Mouse (Mus musculus) hindbrain, embryonic 14.5 days (tissue): ENCODE results near the gene Zfp786. TPM values are rescaled to one million over a fixed set of nuclear protein-coding genes. Genes with fewer than 3 reads are reported as not detected.
"Not testable (repeated sequence)": the region's sequence is repeated elsewhere in the genome, so short reads cannot be mapped to it uniquely, and the experiment has no call there.

Experiments
- ATAC-seq: fragments of 200-750 bp; cut with Nextera tagmentation; 2 replicates; pipeline ENCODE4 v1.8.0; 2017; ENCODE audit warnings: moderate number of reproducible peaks, mild to moderate bottlenecking, moderate TSS enrichment, moderate library complexity; ENCODE audit not compliant: low FRiP score
- DNase-seq: peaks from one replicate; pipeline ENCODE4 v3.0.0-alpha.2; 2015; ENCODE audit warnings: low spot score
- H3K27ac ChIP-seq: fragments of 300-500 bp; sonication (generic); 2 replicates; pipeline ENCODE4 v1.5.1; 2014; ENCODE audit warnings: mild to moderate bottlenecking, moderate library complexity
- H3K27me3 ChIP-seq: fragments of 300-500 bp; sonication (generic); 2 replicates; pipeline ENCODE4 v1.6.1; 2014; ENCODE audit warnings: mild to moderate bottlenecking, low read length, mixed read lengths; ENCODE audit not compliant: control insufficient read depth, insufficient read depth
- H3K36me3 ChIP-seq: fragments of 300-500 bp; sonication (generic); replicated peaks from 2 replicates; pipeline ENCODE4 v1.6.1; 2014; ENCODE audit not compliant: control insufficient read depth, insufficient read depth
- H3K4me1 ChIP-seq: fragments of 300-500 bp; sonication (generic); replicated peaks from 2 replicates; pipeline ENCODE4 v1.6.1; 2014; ENCODE audit warnings: antibody characterized with exemption, low read length, mixed read lengths; ENCODE audit not compliant: control insufficient read depth, insufficient read depth
- H3K4me2 ChIP-seq: fragments of 300-500 bp; sonication (generic); replicated peaks from 2 replicates; pipeline ENCODE4 v1.6.1; 2014; ENCODE audit warnings: mild to moderate bottlenecking, moderate library complexity
- H3K4me3 ChIP-seq: fragments of 300-500 bp; sonication (generic); replicated peaks from 2 replicates; pipeline ENCODE4 v1.5.1; 2014; ENCODE audit warnings: mild to moderate bottlenecking, low read length
- H3K9ac ChIP-seq: fragments of 300-500 bp; sonication (generic); 2 replicates; pipeline ENCODE4 v1.6.1; 2014
- H3K9me3 ChIP-seq: fragments of 300-500 bp; sonication (generic); 2 replicates; pipeline ENCODE4 v1.6.1; 2016; ENCODE audit warnings: low read length; ENCODE audit not compliant: control insufficient read depth
- WGBS: fragments of 180-500 bp; shearing (Covaris S2); extraction: QIAGEN DNeasy Blood & Tissue Kit; methylation state at CpG from one replicate; pipeline ENCODE4 v1.1.7; 2014; 5-methylcytosine and 5-hydroxymethylcytosine counted together
- polyA plus RNA-seq: library from polyadenylated mRNA; unstranded; fragments of >200 nt; fragmentation: Nextera tagmentation; extraction: Ambion mirVana; gene quantifications from 2 replicates; pipeline ENCODE4 v1.2.1, GENCODE M21; 2014

Gene Zfp786
- polyA plus RNA-seq = 13.6 and 13.7 TPM in 2 replicates

- Histone ChIP-seq H3K27me3 (no peaks in the 10 kb centered on the region), H3K9me3 (no peaks in the 10 kb centered on the region), H3K36me3 (peaks cover 13% of the 10 kb centered on the region), H3K27ac (peak within 1 kb of the TSS; percentile 94), H3K4me3 (peak within 1 kb of the TSS; percentile 77), H3K4me2 (peak within 1 kb of the TSS; percentile 60), H3K9ac (peak within 1 kb of the TSS; percentile 84), H3K4me1 (peaks cover 9% of the 10 kb centered on the region; the same call in 1 of the 2 replicates)
- DNase-seq (peak; percentile 94), ATAC-seq (peak; percentile 95)
- 2% methylated on average over 59 of the region's 64 CpGs for WGBS
Observed at GRCm38 (mm10) chr6:47830104-47831078, at the start of gene Zfp786. Gene Zfp786, minus strand, starts transcription at chr6:47830867.

DNA sequence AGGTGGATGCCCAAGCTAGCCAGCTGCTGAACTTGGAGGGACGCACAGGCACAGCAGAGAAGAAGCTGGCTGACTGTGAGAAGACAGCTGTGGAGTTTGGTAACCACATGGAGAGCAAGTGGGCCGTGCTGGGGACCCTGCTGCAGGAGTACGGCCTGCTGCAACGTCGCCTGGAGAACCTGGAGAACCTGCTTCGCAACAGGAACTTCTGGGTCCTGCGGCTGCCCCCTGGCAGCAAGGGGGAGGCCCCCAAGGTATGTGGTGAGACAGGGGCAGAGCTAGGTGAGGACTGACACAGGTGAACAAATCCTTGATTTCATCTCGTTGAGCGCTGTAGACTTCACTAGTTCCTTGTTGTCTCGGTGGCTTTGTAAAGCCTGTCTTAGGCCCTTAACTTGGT lies 49.5 kb upstream of the Zfp786 start:
- no peak overlapping the region for H3K27ac ChIP-seq
- no peak overlapping the region for H3K4me3 ChIP-seq
- peaks cover 55% of the 10 kb centered on the region for H3K36me3 ChIP-seq
- no peak overlapping the region for H3K4me2 ChIP-seq
- no peaks in the 10 kb centered on the region for H3K9me3 ChIP-seq
- H3K27me3 ChIP-seq = no peaks in the 10 kb centered on the region
- ATAC-seq (no peak), DNase-seq (no peak)
- WGBS = 97% methylated on average over 10 of the region's 10 CpGs
- H3K9ac ChIP-seq = no peak overlapping the region
- peaks cover 14% of the 10 kb centered on the region for H3K4me1 ChIP-seq

- 79% methylated on average over 4 of the region's 4 CpGs for WGBS
- peaks cover 14% of the 10 kb centered on the region for H3K4me1 ChIP-seq
- ATAC-seq = no peak
- H3K9me3 ChIP-seq = no peaks in the 10 kb centered on the region
- peak overlapping the region; percentile 85 for H3K9ac ChIP-seq
- H3K4me2 ChIP-seq = peak overlapping the region; percentile 87
- peaks cover 45% of the 10 kb centered on the region for H3K36me3 ChIP-seq
- H3K4me3 ChIP-seq = peak overlapping the region; percentile 93
- H3K27ac ChIP-seq = no peak overlapping the region
- no peak for DNase-seq
- H3K27me3 ChIP-seq = no peaks in the 10 kb centered on the region
Observed at GRCm38 (mm10) chr6:47879049-47879716, 48.5 kb upstream of the Zfp786 start.

GRCm38 (mm10) chr6:47878593-47878992 lies 47.9 kb upstream of the Zfp786 start:
- H3K4me2 ChIP-seq = peak overlapping the region; percentile 87
- peak overlapping the region; percentile 94 for H3K27ac ChIP-seq
- H3K27me3 ChIP-seq = no peaks in the 10 kb centered on the region
- peak overlapping the region; percentile 93 for H3K4me3 ChIP-seq
- peak overlapping the region; percentile 85 for H3K9ac ChIP-seq
- DNase-seq (no peak), ATAC-seq (no peak)
- H3K4me1 ChIP-seq = peaks cover 14% of the 10 kb centered on the region
- H3K9me3 ChIP-seq = no peaks in the 10 kb centered on the region
- H3K36me3 ChIP-seq = peaks cover 39% of the 10 kb centered on the region
- WGBS = 45% methylated on average over 3 of the region's 3 CpGs

DNA sequence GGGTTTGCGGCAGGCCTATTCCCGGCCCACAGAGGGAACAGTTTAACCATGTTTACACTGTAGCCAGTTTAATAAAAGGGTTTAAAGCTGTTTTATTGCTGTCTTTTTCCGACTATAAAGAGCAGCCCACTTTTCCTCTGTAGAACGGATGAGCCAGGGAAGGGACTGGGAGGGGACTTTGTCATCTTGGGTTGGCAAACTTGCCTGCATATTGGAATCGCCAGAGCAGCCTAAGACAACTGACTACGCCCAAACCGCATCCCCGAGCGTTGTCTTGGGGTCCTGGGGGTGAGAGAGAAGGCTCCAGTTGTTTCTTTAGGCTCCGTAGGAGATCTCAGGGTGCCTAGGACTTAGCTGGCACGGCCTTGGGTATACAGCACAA lies 47.5 kb upstream of the Zfp786 start:
- Histone ChIP-seq H3K9me3 (no peaks in the 10 kb centered on the region), H3K27me3 (no peaks in the 10 kb centered on the region), H3K4me1 (peaks cover 14% of the 10 kb centered on the region), H3K4me2 (peak overlapping the region; percentile 87), H3K9ac (peak overlapping the region; percentile 85), H3K36me3 (peaks cover 35% of the 10 kb centered on the region), H3K4me3 (peak overlapping the region; percentile 93), H3K27ac (peak overlapping the region; percentile 94)
- DNase-seq = no peak
- no peak for ATAC-seq
- WGBS = under 1% methylated on average over 11 of the region's 11 CpGs

GRCm38 (mm10) chr6:47877461-47878132 lies 46.9 kb upstream of the Zfp786 start:
- Histone ChIP-seq H3K36me3 (peaks cover 29% of the 10 kb centered on the region), H3K9ac (peak overlapping the region; percentile 85), H3K27me3 (no peaks in the 10 kb centered on the region), H3K27ac (peak overlapping the region; percentile 94), H3K9me3 (no peaks in the 10 kb centered on the region), H3K4me2 (peak overlapping the region; percentile 87), H3K4me3 (peak overlapping the region; percentile 93), H3K4me1 (peaks cover 14% of the 10 kb centered on the region)
- DNase-seq (peak; percentile 83), ATAC-seq (peak; percentile 96)
- under 1% methylated on average over 62 of the region's 71 CpGs for WGBS

DNA sequence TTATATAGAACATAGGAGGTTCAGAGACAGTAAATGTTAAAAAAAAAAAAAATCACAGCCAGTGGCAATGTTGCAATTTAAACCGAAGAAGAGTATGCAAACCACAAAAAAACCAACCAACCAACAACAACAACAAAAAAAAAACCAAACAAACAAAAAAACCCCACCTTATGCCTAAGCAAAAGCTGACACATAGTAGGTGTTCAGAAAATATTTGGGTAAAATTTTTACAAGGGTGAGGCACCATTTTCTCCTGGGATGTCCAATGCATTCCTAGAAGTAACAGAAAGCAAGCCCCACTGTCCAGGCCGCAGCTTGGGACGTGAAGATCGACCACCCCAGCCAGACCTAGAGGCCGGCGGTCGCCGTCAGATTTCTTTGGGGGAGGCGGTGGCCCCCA lies 46.4 kb upstream of the Zfp786 start, which contains the start of gene Zfp282:
Gene Zfp282, plus strand, starts transcription at position 147 of the 400 bp plus-strand sequence.
- Histone ChIP-seq H3K4me3 (peak within 1 kb of the TSS; percentile 93), H3K4me1 (peaks cover 14% of the 10 kb centered on the region), H3K4me2 (peak within 1 kb of the TSS; percentile 87), H3K27ac (peak within 1 kb of the TSS; percentile 94), H3K9me3 (no peaks in the 10 kb centered on the region), H3K9ac (peak within 1 kb of the TSS; percentile 85), H3K36me3 (peaks cover 24% of the 10 kb centered on the region), H3K27me3 (no peaks in the 10 kb centered on the region)
- no peak for ATAC-seq
- 7% methylated on average over 9 of the region's 9 CpGs for WGBS
- DNase-seq = no peak

DNA sequence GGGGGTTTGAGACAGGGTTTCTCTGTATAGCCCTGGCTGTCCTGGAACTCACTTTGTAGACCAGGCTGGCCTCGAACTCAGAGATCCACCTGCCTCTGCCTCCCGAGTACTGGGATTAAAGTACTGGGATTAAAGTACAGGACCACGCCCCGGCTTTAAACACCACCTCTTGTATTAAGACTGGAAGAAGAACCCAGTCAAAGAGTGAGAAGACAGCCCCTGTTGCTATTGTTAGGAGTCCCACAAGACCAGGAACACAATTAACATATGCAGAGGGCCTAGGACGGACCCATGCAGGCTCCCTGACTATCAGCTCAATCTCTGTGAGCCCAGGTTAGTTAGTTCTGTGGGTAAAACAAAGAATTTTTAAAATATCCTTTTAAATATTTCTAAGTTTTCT lies 41.6 kb upstream of the Zfp786 start:
- Histone ChIP-seq H3K27ac (no peak overlapping the region), H3K4me1 (no peaks in the 10 kb centered on the region), H3K4me2 (no peak overlapping the region), H3K9ac (no peak overlapping the region), H3K9me3 (no peaks in the 10 kb centered on the region), H3K36me3 (peaks cover 28% of the 10 kb centered on the region), H3K4me3 (no peak overlapping the region), H3K27me3 (no peaks in the 10 kb centered on the region)
- no peak for DNase-seq
- ATAC-seq = no peak
- WGBS = 88% methylated on average over 5 of the region's 5 CpGs

DNA sequence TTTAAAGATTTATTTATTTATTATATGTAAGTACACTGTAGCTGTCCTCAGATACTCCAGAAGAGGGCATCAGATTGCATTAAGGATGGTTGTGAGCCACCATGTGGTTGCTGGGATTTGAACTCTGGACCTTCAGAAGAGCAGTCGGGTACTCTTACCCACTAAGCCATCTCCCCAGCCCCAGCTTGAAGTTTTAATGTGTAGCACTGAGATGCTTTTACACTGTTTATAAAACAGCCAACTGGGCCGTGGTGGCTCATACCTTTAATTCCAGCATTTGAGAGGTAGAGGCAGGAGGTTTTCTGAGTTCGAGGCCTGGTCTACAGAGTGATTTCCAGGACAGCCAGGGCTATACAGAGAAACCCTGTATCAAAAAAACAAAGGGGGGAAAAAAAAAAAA lies 27.1 kb upstream of the Zfp786 start:
- ATAC-seq, H3K27ac ChIP-seq, H3K9me3 ChIP-seq, DNase-seq, H3K4me2 ChIP-seq, H3K27me3 ChIP-seq, H3K4me3 ChIP-seq, H3K9ac ChIP-seq, H3K4me1 ChIP-seq: not testable (repeated sequence)
- 93% methylated on average over 3 of the region's 3 CpGs for WGBS
- peaks cover 56% of the 10 kb centered on the region for H3K36me3 ChIP-seq
